Comparison of ENCODE assay signal across 8 mouse cellular contexts in genomic region chr4:83830891-83831880, GRCm38 (mm10).
DNase-seq lines count a peak whose midpoint lies in the region; ATAC-seq and TF ChIP-seq lines count a peak whose summit lies in the region.

No protein-coding gene starts in this region.

- TF ChIP-seq CTCF in cerebellum, adult 2 months (IDR thresholded peaks at IDR 0.05; ENCODE audit: borderline replicate concordance, insufficient read depth, low read depth, low read length), result no peak

- H3K27ac ChIP-seq in forebrain, embryonic 14.5 days (ENCODE audit: low read depth, low read length), result no peak overlapping the region
- H3K27ac ChIP-seq in hindbrain, embryonic 15.5 days (replicated peaks), result no peak overlapping the region
- no peak overlapping the region for H3K27ac ChIP-seq in cerebellum, adult 2 months (ENCODE audit: insufficient read depth, low read length)

- no peaks in the 10 kb centered on the region for H3K27me3 ChIP-seq in forebrain, embryonic 14.5 days (replicated peaks; ENCODE audit: control insufficient read depth, insufficient read depth, low read length)
- no peaks in the 10 kb centered on the region for H3K27me3 ChIP-seq in hindbrain, embryonic 15.5 days
- H3K27me3 ChIP-seq in cerebellum, adult 2 months (ENCODE audit: control insufficient read depth, insufficient read depth, low read length), result no peaks in the 10 kb centered on the region

- H3K4me3 ChIP-seq in forebrain, embryonic 14.5 days (ENCODE audit: low read depth, low read length), result no peak overlapping the region
- no peak overlapping the region for H3K4me3 ChIP-seq in hindbrain, embryonic 15.5 days
- no peak overlapping the region for H3K4me3 ChIP-seq in cerebellum, adult 2 months (replicated peaks; ENCODE audit: insufficient read depth, low read depth, low read length)

- H3K9me3 ChIP-seq in forebrain, embryonic 14.5 days (replicated peaks; ENCODE audit: control insufficient read depth, low read length), result no peaks in the 10 kb centered on the region
- H3K9me3 ChIP-seq in hindbrain, embryonic 15.5 days, result no peaks in the 10 kb centered on the region

- TF ChIP-seq POLR2A in cerebellum, adult 2 months (IDR thresholded peaks at IDR 0.05; ENCODE audit: borderline replicate concordance, insufficient read depth, low read length), result no peak

- H3K4me2 ChIP-seq in forebrain, embryonic 14.5 days (ENCODE audit: low read length), result 0 out of 2 replicates have a peak overlapping the region, but pooled peaks have one; percentile 7
- H3K4me2 ChIP-seq in hindbrain, embryonic 15.5 days, result no peak overlapping the region

- ATAC-seq in forebrain, embryonic 14.5 days, result peak; percentile 81
- ATAC-seq in hindbrain, embryonic 15.5 days (ENCODE audit: low FRiP score, low read depth), result peak; percentile 84

- no peak overlapping the region for H3K9ac ChIP-seq in forebrain, embryonic 14.5 days (ENCODE audit: low read length)
- H3K9ac ChIP-seq in hindbrain, embryonic 15.5 days, result no peak overlapping the region

- 49% methylated on average over 13 of the region's 13 CpGs for WGBS in forebrain, embryonic 14.5 days
- WGBS in hindbrain, embryonic 15.5 days, result 70% methylated on average over 13 of the region's 13 CpGs
- 22% methylated on average over 13 of the region's 13 CpGs for WGBS in cerebellum, adult 2 months

- peak; percentile 6 for DNase-seq in layer of hippocampus, adult 9-11 months
- DNase-seq in layer of hippocampus, postnatal 36 days, result no peak
- DNase-seq in forebrain, embryonic 14.5 days (ENCODE audit: low spot score), result peak; percentile 60
- peak; percentile 9 for DNase-seq in lung, postnatal 36 days
- DNase-seq in testis, postnatal 14 days (ENCODE audit: low spot score), result no peak
- DNase-seq in cerebellum, adult 2 months, result no peak
- DNase-seq in adrenal gland, adult (ENCODE audit: inconsistent age in 2 of 2, low spot score in 1 of 2), result no peak

- 0 out of 2 replicates have a peak, but pooled peaks cover 2% of the 10 kb centered on the region for H3K4me1 ChIP-seq in forebrain, embryonic 14.5 days (ENCODE audit: control insufficient read depth, insufficient read depth, low read length)
- H3K4me1 ChIP-seq in hindbrain, embryonic 15.5 days (replicated peaks), result no peaks in the 10 kb centered on the region
- H3K4me1 ChIP-seq in cerebellum, adult 2 months (ENCODE audit: control insufficient read depth, insufficient read depth, low read length), result no peaks in the 10 kb centered on the region

- H3K36me3 ChIP-seq in forebrain, embryonic 14.5 days (ENCODE audit: control insufficient read depth, insufficient read depth, low read length), result no peaks in the 10 kb centered on the region
- H3K36me3 ChIP-seq in hindbrain, embryonic 15.5 days, result no peaks in the 10 kb centered on the region

Comparison
In these comparisons a context has a peak if more than half of its experiments do, and no peak if none do; other contexts are left out.
1. DNase-seq: peak in layer of hippocampus, adult 9-11 months (single experiment), forebrain, embryonic 14.5 days (single experiment) and lung, postnatal 36 days (single experiment); none in layer of hippocampus, postnatal 36 days (0 of 2), testis, postnatal 14 days (single experiment), cerebellum, adult 2 months (0 of 2) and adrenal gland, adult (0 of 2).